Mouse (Mus musculus): ENCODE data around the gene Tmem262.

Gene Tmem262

GRCm38 (mm10) chr19:6061641-6062302 is 18.1 kb upstream of the Tmem262 start:
- DNase-seq: peak; percentile 52

- no peak for DNase-seq
These were observed 17.4 kb upstream of the Tmem262 start for GRCm38 (mm10) chr19:6062418-6062817.

GRCm38 (mm10) chr19:6063081-6063480 is 16.8 kb upstream of the Tmem262 start:
- DNase-seq: no peak

- peak; percentile 32 for DNase-seq
These were observed 13.3 kb upstream of the Tmem262 start for GRCm38 (mm10) chr19:6066571-6066970.

- DNase-seq: peak; percentile 92
These were observed 12.7 kb upstream of the Tmem262 start for GRCm38 (mm10) chr19:6067011-6067723.

- DNase-seq: peak; percentile 87
These were observed 12.0 kb upstream of the Tmem262 start, which contains the start of gene Tm7sf2 for GRCm38 (mm10) chr19:6067724-6068415. Gene Tm7sf2 (minus strand): TSS chr19:6068373.

- DNase-seq: no peak
These were observed 10.9 kb upstream of the Tmem262 start for GRCm38 (mm10) chr19:6068951-6069350.

GRCm38 (mm10) chr19:6069851-6070250 is 10.0 kb upstream of the Tmem262 start:
- no peak for DNase-seq

GRCm38 (mm10) chr19:6070571-6071250 is 9.1 kb upstream of the Tmem262 start:
- DNase-seq: no peak

GRCm38 (mm10) chr19:6071261-6071660 is 8.6 kb upstream of the Tmem262 start:
- no peak for DNase-seq

GRCm38 (mm10) chr19:6073889-6074288 is 5.9 kb upstream of the Tmem262 start:
- no peak for DNase-seq

- peak; percentile 74 for DNase-seq
These were observed 3.1 kb upstream of the Tmem262 start, which contains the start of gene Vps51 for GRCm38 (mm10) chr19:6076564-6077393. Gene Vps51 (minus strand): TSS chr19:6077231.

- no peak for DNase-seq
These were observed 2.3 kb downstream of the Tmem262 start, which contains the start of gene Gm28374 for GRCm38 (mm10) chr19:6082156-6082555. Gene Gm28374 (minus strand): TSS chr19:6082256.

- peak; percentile 92 for DNase-seq
These were observed 4.8 kb downstream of the Tmem262 start, which contains the start of the genes Zfpl1 and Cdca5 for GRCm38 (mm10) chr19:6084478-6085248. Gene Zfpl1 (minus strand): TSS chr19:6084956. Gene Cdca5 (plus strand): TSS chr19:6084983.

GRCm38 (mm10) chr19:6085417-6085879 is 5.6 kb downstream of the Tmem262 start:
- no peak for DNase-seq

- DNase-seq: no peak
These were observed 9.0 kb downstream of the Tmem262 start for GRCm38 (mm10) chr19:6088841-6089240.

GRCm38 (mm10) chr19:6094119-6094518 is 14.3 kb downstream of the Tmem262 start, which contains the start of gene AC131692.1:
Gene AC131692.1 (plus strand): TSS chr19:6094419.
- DNase-seq: no peak

- DNase-seq: no peak
These were observed 18.0 kb downstream of the Tmem262 start for GRCm38 (mm10) chr19:6097847-6098246.

GRCm38 (mm10) chr19:6101186-6101585 is 21.4 kb downstream of the Tmem262 start:
- no peak for DNase-seq

GRCm38 (mm10) chr19:6102169-6102853 is 22.5 kb downstream of the Tmem262 start:
- no peak for DNase-seq

Measured in right cerebral cortex, postnatal 4 days (tissue).